Mouse (Mus musculus) bone marrow, adult 2 months (tissue): ENCODE measurements around the gene Fpr1. TPM values are rescaled to one million over a fixed set of nuclear protein-coding genes. Genes with fewer than 3 reads are reported as not detected.

Experiments used
- H3K27ac ChIP-seq: fragments of 200-500 bp; 2 replicates; pipeline ENCODE4 v1.5.1; 2012; ENCODE audit warnings: low read depth, mild to moderate bottlenecking, control low read depth, inconsistent platforms, low read length; ENCODE audit not compliant: control insufficient read depth, poor library complexity, insufficient read depth
- H3K4me1 ChIP-seq: fragments of 200-500 bp; 2 replicates; pipeline ENCODE4 v1.6.1; 2011; ENCODE audit warnings: low read length; ENCODE audit not compliant: control insufficient read depth, insufficient read depth
- H3K4me3 ChIP-seq: fragments of 200-500 bp; replicated peaks from 2 replicates; pipeline ENCODE3; 2011; ENCODE audit warnings: mild to moderate bottlenecking, low read depth, low read length, control low read depth; ENCODE audit not compliant: control insufficient read depth
- CTCF ChIP-seq: fragments of 200-500 bp; IDR thresholded peaks from 2 replicates; pipeline ENCODE4 v1.5.1; 2011; ENCODE audit warnings: low read length, control low read depth; ENCODE audit not compliant: control insufficient read depth, insufficient read depth
- POLR2A ChIP-seq: fragments of 200-500 bp; IDR thresholded peaks from 2 replicates; pipeline ENCODE4 v1.6.1; 2011; ENCODE audit warnings: low read depth, mild to moderate bottlenecking, control low read depth, low read length, borderline replicate concordance; ENCODE audit not compliant: control insufficient read depth
- WGBS: fragments of 180-500 bp; shearing (Covaris S2); methylation state at CpG from one replicate; pipeline ENCODE4 v1.1.7; 2018; 5-methylcytosine and 5-hydroxymethylcytosine counted together
- polyA plus RNA-seq: library from polyadenylated mRNA; stranded (reverse); fragments of >200 nt; gene quantifications from 2 replicates; pipeline ENCODE4 v1.2.4, GENCODE M21; 2011; ENCODE audit warnings: low replicate concordance; ENCODE audit not compliant: missing spikeins, insufficient read depth, insufficient read length

The Fpr1 gene
- polyA plus RNA-seq, 1 experiment: 29.1 TPM

DNA sequence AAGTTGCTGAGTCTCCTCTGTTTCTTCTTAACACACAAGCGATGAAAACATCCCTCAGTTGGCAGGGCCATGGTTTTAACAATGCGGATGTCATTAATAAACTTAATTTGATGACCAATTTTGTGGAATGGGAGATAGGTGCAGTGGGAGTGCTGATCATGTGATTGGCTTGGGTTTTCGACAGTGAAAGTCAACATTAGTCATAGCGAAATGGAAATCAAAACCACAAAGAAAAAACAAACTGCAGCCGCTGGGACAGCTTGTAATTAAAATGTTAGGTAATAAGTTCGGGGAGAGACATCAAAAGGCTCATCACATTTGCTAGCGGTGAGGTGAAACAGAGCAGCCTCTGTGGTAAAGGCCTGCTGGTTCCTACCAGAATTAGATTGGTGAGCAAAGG, 42.9 kb downstream of the Fpr1 start:
- TF ChIP-seq CTCF (no peak), POLR2A (no peak)
- H3K27ac ChIP-seq: no peak overlapping the region
- 79% methylated on average over 7 of the region's 7 CpGs for WGBS
- no peak overlapping the region for H3K4me3 ChIP-seq
- H3K4me1 ChIP-seq: no peaks in the 10 kb centered on the region

DNA sequence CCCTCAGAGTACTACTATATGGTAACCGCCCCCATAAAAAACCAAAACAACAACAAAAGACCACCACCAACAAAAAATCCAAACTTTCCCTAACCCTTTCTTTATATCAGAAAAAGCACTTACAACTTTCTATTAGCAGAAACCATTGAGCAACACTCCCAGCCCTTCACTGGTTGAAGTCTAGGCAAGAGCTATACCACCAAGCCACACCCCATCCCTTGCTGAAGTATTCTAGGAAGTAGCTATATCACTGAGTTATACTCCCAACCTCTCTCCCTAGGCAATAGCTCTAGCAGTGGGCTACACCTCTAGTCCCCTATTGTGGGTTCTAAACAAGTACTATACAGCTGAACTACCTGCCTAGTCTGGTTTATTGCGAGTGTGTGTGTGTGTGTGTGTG, 44.5 kb downstream of the Fpr1 start:
- TF ChIP-seq CTCF (no peak), POLR2A (no peak)
- Histone ChIP-seq H3K27ac (no peak overlapping the region), H3K4me3 (no peak overlapping the region), H3K4me1 (no peaks in the 10 kb centered on the region)
- 88% methylated on average over 2 of the region's 2 CpGs for WGBS

DNA sequence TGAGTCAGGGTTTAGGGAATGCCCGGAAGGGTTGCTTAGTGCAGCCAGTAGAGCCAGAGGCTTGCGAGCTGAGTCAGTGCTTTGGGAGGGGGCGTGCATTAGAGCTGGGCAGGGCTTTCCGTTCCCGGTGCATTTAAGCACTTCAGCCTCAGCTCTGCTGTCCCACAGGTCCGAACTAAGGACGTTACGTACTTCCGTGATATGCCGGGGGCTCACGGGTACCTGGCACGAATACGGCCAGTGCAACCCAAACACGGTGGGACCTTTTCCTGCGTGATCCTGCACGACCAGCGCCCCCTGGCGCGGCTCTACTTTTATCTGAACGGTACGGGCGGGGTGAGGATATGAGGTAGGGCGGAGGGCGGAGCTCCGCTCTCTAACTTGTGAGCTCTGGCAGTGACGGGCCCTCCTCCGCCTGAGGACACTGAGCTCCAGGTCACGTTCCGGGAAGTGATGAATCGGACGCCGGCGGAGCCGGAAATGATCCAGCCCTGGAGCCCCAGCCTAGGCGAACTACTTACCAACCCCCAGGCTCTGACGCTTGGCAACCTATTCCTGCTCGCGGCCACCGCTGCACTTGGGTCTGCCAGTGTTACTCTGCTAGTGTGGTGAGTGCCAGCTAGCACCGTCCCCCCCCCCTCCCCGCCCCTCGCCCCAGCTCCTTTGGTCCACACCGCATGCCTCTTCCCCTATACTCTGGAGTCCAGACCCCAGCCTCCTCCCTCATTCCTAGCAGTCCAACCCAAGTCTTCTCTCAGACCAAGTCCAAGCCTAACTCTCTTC, 45.6 kb downstream of the Fpr1 start:
- WGBS: 1% methylated on average over 40 of the region's 43 CpGs
- Histone ChIP-seq H3K27ac (peak overlapping the region; percentile 35; the same call in 1 of the 2 replicates), H3K4me1 (no peaks in the 10 kb centered on the region), H3K4me3 (peak overlapping the region; percentile 60)
- TF ChIP-seq POLR2A (peak; percentile 67; the same call in 1 of the 2 replicates), CTCF (peak; percentile 71)

DNA sequence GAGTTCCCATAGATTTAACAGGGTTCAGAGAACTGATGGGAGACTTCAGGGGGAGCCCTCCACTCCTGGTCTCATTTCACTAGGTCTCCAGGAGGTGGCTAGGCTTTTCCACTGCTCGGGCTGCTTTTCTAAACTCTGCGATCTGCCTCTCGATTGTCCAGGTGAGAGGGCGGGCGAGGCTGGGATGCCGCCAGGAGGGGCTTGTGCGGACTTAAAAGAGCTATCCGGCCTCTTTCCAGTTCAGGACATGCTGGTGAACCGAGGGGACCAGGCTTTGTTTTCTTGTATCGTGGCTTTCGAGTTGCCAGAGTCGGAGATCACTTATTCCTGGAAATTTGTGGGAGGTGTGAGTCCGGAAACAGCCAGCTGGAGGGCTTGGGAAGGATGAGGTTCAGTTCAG, 46.3 kb downstream of the Fpr1 start:
- Histone ChIP-seq H3K27ac (no peak overlapping the region), H3K4me3 (no peak overlapping the region), H3K4me1 (no peaks in the 10 kb centered on the region)
- 38% methylated on average over 13 of the region's 13 CpGs for WGBS
- TF ChIP-seq CTCF (no peak), POLR2A (no peak)

DNA sequence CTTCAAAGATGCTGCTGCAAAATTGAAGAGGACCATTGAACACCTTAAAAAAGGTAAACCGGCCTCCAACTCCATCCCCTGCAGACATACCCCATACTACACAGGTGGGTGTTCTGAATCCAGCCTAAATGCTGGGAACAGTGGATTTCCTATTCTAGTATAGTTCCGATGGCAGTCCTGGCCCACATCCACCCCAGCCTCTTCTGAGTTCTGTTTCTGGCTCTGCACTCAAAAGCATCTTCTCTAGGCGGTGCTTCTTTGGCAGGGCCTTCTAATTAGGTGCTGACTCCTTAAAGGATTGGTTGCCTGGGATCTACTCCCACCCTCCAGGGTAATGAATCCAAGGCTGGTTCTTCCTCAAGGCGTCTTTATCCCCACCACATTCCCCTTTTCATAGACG, 47.6 kb downstream of the Fpr1 start:
- 81% methylated on average over 5 of the region's 5 CpGs for WGBS
- H3K27ac ChIP-seq: no peak overlapping the region
- H3K4me1 ChIP-seq: no peaks in the 10 kb centered on the region
- TF ChIP-seq CTCF: no peak
- no peak for TF ChIP-seq POLR2A
- no peak overlapping the region for H3K4me3 ChIP-seq

DNA sequence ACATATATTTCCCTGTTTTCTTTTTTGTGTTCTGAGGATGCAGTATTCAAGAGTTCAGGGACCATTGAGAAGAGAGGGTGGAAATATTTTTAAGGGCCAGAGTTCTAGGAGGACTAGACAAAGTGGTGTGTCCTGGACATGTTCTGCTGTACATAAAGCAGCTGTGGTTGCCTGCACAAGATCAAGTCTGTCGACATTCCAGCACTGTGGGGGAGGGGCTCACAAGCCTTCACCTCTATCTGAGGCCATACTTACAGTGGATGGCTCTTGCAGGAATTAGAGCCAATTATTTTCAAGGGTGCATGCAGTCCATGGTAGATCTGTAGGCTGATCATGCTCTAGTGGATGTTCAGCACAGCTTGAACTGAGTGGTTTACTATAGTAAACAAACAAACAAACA, 48.8 kb downstream of the Fpr1 start:
- H3K4me3 ChIP-seq: no peak overlapping the region
- WGBS: 11% methylated on average over 1 of the region's 1 CpGs
- no peaks in the 10 kb centered on the region for H3K4me1 ChIP-seq
- TF ChIP-seq CTCF: no peak
- no peak for TF ChIP-seq POLR2A
- H3K27ac ChIP-seq: no peak overlapping the region

DNA sequence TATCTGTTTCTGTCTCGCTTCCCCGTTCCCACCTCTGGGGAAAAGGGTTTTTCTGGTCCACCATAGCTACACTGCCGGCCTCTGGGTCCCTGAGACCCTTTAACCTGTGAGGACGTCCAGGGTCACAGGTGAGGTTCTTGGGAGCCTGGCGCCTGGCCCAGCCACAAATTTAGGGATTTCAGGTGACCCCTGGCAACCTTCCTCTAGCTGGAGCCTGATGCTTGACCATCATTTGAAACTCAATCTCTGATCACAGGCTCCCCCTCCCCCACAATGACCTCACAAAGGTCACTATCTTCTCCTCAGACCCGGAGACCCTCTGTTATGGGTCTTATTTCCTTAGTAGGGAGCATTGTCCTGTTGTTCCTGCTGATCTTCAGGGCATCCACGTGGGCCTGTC, 53.0 kb downstream of the Fpr1 start:
- Histone ChIP-seq H3K27ac (no peak overlapping the region), H3K4me3 (no peak overlapping the region), H3K4me1 (no peaks in the 10 kb centered on the region)
- TF ChIP-seq CTCF (no peak), POLR2A (no peak)
- WGBS: 60% methylated on average over 7 of the region's 7 CpGs

DNA sequence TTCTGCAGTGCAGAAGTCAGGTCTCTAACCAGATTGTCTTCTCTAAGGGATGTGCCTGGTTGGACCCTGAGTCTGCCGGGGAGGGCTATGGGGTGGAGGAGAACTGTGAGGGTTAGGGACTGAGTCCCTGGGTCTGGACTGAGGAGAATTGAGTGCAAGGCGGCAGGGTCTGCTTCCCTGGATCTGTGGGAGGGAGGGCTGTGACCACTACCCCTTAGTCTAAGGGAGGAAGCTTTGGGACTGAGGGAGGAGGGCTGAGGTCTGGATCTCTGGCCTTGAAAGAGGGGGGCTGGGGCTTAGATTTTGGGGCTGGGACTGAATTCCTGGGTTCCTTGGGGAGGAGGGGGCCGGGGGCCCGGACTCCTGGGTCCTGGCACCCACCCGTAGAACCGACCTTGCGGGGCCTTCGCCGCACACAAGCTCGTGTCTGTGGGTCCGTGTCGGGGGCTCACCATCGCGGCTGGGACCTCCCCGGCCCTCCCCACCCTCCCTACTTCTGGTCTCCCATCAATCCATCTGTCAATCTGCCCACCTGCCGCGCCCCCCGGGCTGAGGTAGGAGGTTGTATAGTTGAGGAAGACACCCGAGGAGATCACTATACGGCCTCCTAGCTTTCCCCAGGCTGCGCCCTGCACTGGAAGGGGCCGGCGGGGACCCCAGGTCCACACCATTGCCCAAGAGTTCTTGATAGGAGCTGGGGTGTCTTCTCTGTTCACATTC, 53.8 kb downstream of the Fpr1 start:
- no peaks in the 10 kb centered on the region for H3K4me1 ChIP-seq
- WGBS: 84% methylated on average over 23 of the region's 23 CpGs
- H3K27ac ChIP-seq: no peak overlapping the region
- TF ChIP-seq POLR2A (no peak), CTCF (no peak)
- H3K4me3 ChIP-seq: no peak overlapping the region
